Mouse (Mus musculus) brain, embryonic 14.5 days (tissue): ENCODE measurements around the gene 0610010K14Rik. TPM values are rescaled to one million over a fixed set of nuclear protein-coding genes. Genes with fewer than 3 reads are reported as not detected.
A peak's percentile ranks its signal among the peaks of the same experiment; 100 is the strongest.

Source experiments
- DNase-seq: peaks from one replicate; pipeline ENCODE4 v3.0.0-alpha.2; 2011; ENCODE audit warnings: low read depth
- CTCF ChIP-seq: fragments of 200-500 bp; IDR thresholded peaks from 2 replicates; pipeline ENCODE4 v1.5.1; 2012; ENCODE audit warnings: inconsistent platforms, mild to moderate bottlenecking, moderate library complexity, borderline replicate concordance; ENCODE audit not compliant: insufficient read depth, insufficient read length; ENCODE audit errors: extremely low read depth
- POLR2A ChIP-seq: fragments of 200-500 bp; IDR thresholded peaks from 2 replicates; pipeline ENCODE4 v1.6.1; 2012; ENCODE audit warnings: mild to moderate bottlenecking, inconsistent platforms, borderline replicate concordance; ENCODE audit not compliant: poor library complexity, insufficient read depth, insufficient read length, severe bottlenecking; ENCODE audit errors: extremely low read depth
- polyA plus RNA-seq: library from polyadenylated mRNA; depleted of rRNA; stranded (reverse); fragments of >200 nt; gene quantifications from 2 replicates; pipeline ENCODE4 v1.2.3, GENCODE M21; 2012; rRNA removed

The 0610010K14Rik gene
- polyA plus RNA-seq = 153 and 207 TPM in 2 replicates

GRCm38 (mm10) chr11:70237457-70238167 is at the start of gene 0610010K14Rik:
0610010K14Rik (minus strand) TSS chr11:70237914.
- DNase-seq = peak; percentile 99
- TF ChIP-seq POLR2A = peak; percentile 82; the same call in 1 of the 2 replicates
- peak; percentile 55; the same call in 1 of the 2 replicates for TF ChIP-seq CTCF

- no peak for DNase-seq
- no peak for TF ChIP-seq CTCF
- no peak for TF ChIP-seq POLR2A
Observed at GRCm38 (mm10) chr11:70285686-70286085, 48.0 kb upstream of the 0610010K14Rik start.

GRCm38 (mm10) chr11:70284757-70285156 is 47.0 kb upstream of the 0610010K14Rik start:
- DNase-seq = no peak
- no peak for TF ChIP-seq POLR2A
- no peak for TF ChIP-seq CTCF

GRCm38 (mm10) chr11:70283666-70284065 is 46.0 kb upstream of the 0610010K14Rik start:
- TF ChIP-seq CTCF = no peak
- TF ChIP-seq POLR2A = no peak
- no peak for DNase-seq

- TF ChIP-seq POLR2A (no peak), CTCF (no peak)
- peak; percentile 33 for DNase-seq
Observed at GRCm38 (mm10) chr11:70280441-70280840, 42.7 kb upstream of the 0610010K14Rik start.

- DNase-seq = no peak
- TF ChIP-seq CTCF (no peak), POLR2A (no peak)
Observed at GRCm38 (mm10) chr11:70278961-70279360, 41.2 kb upstream of the 0610010K14Rik start.

- no peak for DNase-seq
- TF ChIP-seq CTCF (no peak), POLR2A (no peak)
Observed at GRCm38 (mm10) chr11:70271641-70272040, 33.9 kb upstream of the 0610010K14Rik start.

- TF ChIP-seq POLR2A = no peak
- no peak for TF ChIP-seq CTCF
- no peak for DNase-seq
Observed at GRCm38 (mm10) chr11:70266405-70266804, 28.7 kb upstream of the 0610010K14Rik start.

GRCm38 (mm10) chr11:70265819-70266218 is 28.1 kb upstream of the 0610010K14Rik start:
- TF ChIP-seq CTCF = no peak
- DNase-seq = no peak

GRCm38 (mm10) chr11:70265252-70265651 is 27.5 kb upstream of the 0610010K14Rik start:
- no peak for DNase-seq
- no peak for TF ChIP-seq POLR2A
- TF ChIP-seq CTCF = no peak

- no peak for TF ChIP-seq CTCF
- TF ChIP-seq POLR2A = no peak
- no peak for DNase-seq
Observed at GRCm38 (mm10) chr11:70259035-70259434, 21.3 kb upstream of the 0610010K14Rik start.

GRCm38 (mm10) chr11:70254931-70255531 is 17.3 kb upstream of the 0610010K14Rik start, which contains the start of gene Alox12:
Alox12 (minus strand) TSS chr11:70255353.
- no peak for DNase-seq

More at GRCm38 (mm10) chr11:70254931-70255531, 17.3 kb upstream of the 0610010K14Rik start, which contains the start of gene Alox12:
- TF ChIP-seq CTCF (peak; percentile 29; the same call in 1 of the 2 replicates), POLR2A (no peak)
